Mouse (Mus musculus) brain, adult 2 months (tissue): ENCODE results near the gene Adarb1.
A peak's percentile ranks its signal among the peaks of the same experiment; 100 is the strongest.

Experiments
- DNase-seq: peaks from one replicate; pipeline ENCODE4 v3.0.0; 2011; ENCODE audit warnings: low read depth, low spot score

Gene Adarb1

DNA sequence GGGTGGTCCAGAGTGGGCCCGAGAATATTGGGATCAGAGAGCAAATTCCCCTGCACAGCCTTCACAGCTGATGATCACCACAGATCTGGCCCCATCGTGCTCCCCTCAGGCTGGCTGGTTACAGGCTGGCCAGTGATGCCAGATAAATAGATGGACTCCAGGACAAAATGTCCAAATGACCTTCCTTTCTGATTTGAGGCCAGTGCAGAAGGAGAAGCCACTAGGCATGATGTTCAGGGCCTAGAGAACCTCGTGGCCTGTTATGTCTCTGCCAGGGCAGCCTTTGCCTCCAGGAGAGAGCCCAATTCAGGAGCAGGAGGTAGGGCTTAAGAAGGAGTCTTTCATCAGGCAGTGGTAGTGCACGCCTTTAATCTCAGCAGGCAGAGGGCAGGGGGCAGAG is 17.3 kb upstream of the Adarb1 start:
- DNase-seq, result no peak

DNA sequence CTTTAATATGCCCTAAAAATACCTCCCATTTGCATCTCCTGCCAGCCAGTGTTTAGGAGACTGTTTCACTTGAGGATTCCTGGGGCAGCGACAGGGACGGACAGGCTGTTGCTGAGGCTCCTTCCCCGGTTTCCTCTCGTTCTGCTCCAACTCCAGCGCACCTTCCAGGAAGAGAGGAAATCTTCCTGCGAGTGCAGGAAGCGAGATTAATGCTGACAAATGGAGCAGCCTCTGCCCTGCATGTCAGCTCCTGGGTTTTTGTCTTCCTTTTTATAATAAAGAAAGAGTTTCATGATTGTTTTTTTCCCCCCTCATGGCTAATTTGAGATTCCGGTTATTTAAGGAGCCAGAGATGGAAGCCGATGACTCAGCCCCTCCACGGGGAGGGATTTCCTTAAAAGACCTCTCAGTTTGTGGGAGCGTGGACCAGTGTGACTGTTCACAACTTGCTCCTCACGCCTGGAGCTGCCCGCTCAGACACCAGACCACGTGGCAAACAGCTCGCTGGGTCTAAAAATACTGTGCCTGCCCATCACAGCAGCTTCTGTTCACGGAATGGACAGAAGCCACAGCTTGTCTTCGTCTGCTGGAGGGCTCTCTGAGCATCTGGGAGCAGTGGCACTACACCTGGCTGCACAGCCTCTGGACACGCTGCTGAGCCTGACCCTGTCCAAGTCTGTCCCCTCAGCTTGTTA is 16.5 kb upstream of the Adarb1 start:
- DNase-seq, result peak; percentile 96

DNA sequence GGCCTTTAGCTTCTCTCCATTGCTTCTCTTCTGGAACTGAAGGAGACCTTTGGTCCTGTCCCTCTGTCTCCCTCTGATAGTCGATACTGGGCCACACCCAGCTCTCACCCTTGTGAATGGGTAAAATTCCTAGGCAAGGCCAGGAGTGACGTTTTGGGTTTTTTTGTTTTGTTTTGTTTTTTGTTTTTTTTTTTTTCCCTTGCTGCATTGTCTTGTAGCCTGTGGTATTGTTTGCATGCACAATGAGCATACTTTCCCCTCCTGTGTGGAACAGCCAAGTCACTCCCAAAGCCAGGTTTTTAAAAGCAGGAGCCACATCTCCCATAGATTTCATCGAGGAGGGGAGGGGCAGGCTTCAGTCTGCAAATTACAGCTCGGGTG is 16.0 kb upstream of the Adarb1 start:
- DNase-seq, result no peak

- peak; percentile 71 for DNase-seq
Measured at GRCm38 (mm10) chr10:77430771-77431170, 12.7 kb upstream of the Adarb1 start.

- no peak for DNase-seq
Measured at GRCm38 (mm10) chr10:77429921-77430320, 11.9 kb upstream of the Adarb1 start.

DNA sequence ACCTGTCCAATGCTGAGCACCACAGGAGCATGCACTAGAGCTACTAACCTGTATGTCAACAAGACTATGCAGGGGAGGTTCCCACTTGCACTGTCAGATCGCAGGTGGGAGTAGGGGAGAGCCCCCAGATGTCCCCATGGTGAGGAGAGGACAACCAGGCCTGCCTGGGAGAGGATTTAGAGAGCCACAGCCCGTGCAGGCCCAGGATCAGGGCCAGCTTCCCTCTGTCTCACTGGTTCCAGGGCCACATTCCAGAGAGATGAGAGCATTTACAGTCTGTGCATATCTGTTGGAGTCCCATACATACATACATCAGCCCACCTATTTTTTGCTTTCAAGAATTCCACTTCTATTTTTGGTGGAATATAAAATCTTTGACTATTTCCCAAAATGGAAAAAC is 9.5 kb upstream of the Adarb1 start:
- DNase-seq, result peak; percentile 34

GRCm38 (mm10) chr10:77420190-77420589 is 2.1 kb upstream of the Adarb1 start:
- no peak for DNase-seq

DNA sequence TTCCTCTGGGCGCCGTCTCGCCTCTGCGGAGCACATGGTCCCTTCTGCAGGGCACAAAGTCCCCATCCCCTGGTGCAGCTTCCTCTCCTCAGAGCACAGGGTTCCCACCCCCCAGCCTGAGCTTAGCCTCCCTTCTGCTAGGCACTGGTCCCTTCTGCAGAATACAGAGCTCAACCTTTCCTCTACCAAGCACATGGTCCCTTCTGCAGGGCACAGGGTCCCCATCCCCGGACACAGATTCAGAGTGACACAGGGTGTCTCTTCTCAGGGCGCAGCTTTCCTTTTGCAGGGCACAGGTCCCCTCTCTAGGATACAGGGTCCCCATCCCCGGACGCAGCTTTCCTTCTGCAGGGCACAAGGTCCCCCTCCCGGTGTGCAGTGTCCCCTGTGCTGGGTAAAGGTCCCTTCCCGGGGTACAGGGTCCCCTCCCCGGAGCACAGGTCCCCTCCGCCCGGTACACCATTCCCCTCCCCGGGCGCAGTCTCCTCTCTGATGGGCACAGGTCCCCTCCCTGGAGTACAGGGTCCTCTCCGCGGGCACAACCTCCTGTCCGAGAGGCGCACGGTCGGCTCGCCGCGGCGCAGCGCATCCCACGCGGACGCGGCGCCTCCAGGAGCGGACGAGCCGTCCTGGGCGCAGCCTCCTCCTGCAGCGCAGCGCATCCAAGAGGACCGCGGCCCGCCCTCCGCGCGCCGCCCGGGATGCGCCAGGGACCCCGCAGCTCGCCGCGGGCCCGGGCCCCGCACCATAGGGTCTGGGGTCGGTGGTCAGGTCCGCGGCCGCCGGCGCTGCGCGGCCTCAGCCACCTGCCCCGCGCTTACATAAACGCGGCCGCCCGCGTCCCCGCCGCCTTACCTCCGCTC is 599 bp downstream of the Adarb1 start:
- DNase-seq, result peak; percentile 55

GRCm38 (mm10) chr10:77416666-77417239 is 1.3 kb downstream of the Adarb1 start:
- peak; percentile 62 for DNase-seq

DNA sequence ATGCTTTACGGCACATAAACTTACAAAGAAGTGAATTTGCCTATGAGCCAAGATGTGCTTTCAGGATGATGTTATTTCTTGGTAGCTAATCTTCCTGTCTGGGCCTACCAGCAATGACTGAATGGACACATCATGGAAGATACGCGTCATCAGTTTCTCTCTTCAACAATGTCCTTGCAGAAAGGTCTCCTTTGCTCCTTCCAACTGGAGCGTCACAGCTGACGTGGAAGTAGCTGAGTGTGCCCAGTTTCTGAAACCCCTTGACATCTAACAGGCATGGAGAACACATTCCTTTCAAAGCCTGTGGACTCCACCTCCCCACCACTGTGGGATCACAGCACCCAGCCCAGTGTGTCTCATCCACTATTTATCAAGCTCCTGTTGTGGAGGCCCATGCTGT is 2.2 kb downstream of the Adarb1 start:
- DNase-seq, result no peak

GRCm38 (mm10) chr10:77413791-77414190 is 4.3 kb downstream of the Adarb1 start:
- DNase-seq, result no peak

- peak; percentile 53 for DNase-seq
Measured at GRCm38 (mm10) chr10:77409154-77409553, 8.9 kb downstream of the Adarb1 start.

- DNase-seq, result no peak
Measured at GRCm38 (mm10) chr10:77408241-77408640, 9.8 kb downstream of the Adarb1 start.

DNA sequence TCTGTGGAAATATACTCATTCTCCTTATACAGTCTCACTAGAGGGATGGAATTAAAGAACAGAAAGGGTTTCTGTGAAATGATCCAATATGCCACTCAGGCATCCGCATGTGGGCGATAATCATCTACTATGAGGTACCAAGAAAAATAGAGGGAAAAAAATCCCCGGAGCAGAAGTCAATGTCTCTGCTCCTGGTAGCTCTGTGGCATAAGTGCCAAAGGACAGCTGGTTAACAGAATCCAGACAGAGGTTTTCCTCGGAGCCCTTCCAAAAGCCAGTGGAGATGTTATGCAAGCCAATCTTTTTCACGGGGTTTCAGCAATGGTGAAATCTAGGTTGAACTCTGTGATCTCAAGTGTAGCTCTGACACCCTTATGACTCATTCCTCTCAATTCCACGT is 11.6 kb downstream of the Adarb1 start:
- DNase-seq, result peak; percentile 72

- no peak for DNase-seq
Measured at GRCm38 (mm10) chr10:77402463-77402862, 15.6 kb downstream of the Adarb1 start.

DNA sequence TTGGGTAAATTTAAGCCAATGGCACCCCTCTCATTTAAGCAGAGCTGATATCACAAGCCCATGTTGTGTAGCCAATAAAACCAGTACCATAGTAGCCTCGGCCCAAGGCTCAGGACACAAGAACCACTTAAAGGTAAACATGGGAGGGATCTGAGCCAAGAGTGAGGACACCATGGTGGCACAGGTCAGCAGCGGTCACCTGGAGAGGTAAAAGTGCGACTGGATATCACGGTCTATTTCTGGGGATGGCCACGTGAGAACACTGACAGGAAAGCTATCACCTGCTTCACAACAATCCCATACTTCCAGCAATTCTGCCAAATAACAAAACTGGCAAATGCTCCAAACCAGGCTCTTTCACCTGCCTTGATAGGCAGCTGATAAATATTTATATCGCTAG is 17.0 kb downstream of the Adarb1 start:
- DNase-seq, result no peak

DNA sequence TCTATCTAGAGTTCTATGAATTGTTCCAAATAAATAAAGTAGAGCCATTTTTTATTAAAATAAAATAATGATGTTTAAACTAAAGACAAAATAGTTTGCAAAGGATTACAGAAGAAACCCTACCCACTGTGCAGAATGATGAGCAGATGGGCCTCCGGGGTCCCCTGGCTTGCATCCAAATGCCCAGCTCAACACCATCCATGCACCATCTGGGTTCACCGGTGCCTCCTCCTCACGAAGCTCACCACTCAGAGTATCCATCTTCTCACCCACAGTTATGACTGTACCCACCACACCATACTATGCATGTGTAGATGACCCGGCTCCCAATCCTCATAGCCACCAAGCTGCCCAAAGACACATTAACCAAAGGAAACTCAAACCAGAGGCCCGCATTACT is 18.1 kb downstream of the Adarb1 start:
- DNase-seq, result peak; percentile 70

- DNase-seq, result peak; percentile 79
Measured at GRCm38 (mm10) chr10:77398082-77398481, 20.0 kb downstream of the Adarb1 start.

GRCm38 (mm10) chr10:77397056-77397642 is 20.9 kb downstream of the Adarb1 start:
- DNase-seq, result peak; percentile 71

DNA sequence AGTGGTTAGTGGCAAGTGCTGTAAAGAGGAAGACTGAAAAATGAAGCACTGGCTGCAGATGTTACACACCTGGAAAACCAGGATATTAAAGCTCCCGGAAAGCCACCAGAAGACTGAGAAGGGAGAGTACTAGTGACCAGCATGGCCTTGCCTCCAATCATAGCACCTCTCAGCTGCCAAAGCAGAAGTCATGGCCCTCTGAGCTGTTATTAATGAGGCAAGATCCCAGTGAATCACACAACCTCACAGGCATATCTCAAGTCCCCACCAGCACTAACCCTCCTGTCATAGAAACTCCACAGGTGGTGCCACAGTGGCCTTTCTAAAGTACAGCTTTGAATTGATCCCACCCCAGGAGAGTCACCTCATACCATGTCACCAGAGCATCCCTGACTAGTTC is 22.1 kb downstream of the Adarb1 start:
- DNase-seq, result no peak

GRCm38 (mm10) chr10:77391072-77391471 is 27.0 kb downstream of the Adarb1 start:
- DNase-seq, result no peak

GRCm38 (mm10) chr10:77387558-77387957 is 30.5 kb downstream of the Adarb1 start:
- no peak for DNase-seq
